ENCODE assay signal across 22 mouse cellular contexts in genomic region chr9:21027774-21028290, GRCm38 (mm10). TPM values are rescaled to one million over a fixed set of nuclear protein-coding genes. Genes with fewer than 3 reads are reported as not detected.
A peak's percentile ranks its signal among the peaks of the same experiment; 100 is the strongest.
DNase-seq lines count a peak whose midpoint lies in the region; ATAC-seq and TF ChIP-seq lines count a peak whose summit lies in the region.
"Had no signal": no experiment of that assay in that cellular context is flagged by ENCODE, and none has a peak within 500 bp of the region (broad histone marks: within the 10 kb centered on the region; RNA-seq: fewer than 3 reads in every experiment).

No protein-coding gene starts in this region.

- peak overlapping the region; percentile 86 for H3K27ac ChIP-seq in liver, embryonic 11.5 days (ENCODE audit: low read depth, low read length)
- H3K27ac ChIP-seq in CH12.LX (ENCODE audit: insufficient read depth, low read depth), result no peak overlapping the region
- peak overlapping the region; percentile 31; the same call in 1 of the 2 replicates for H3K27ac ChIP-seq in ES-E14 (ENCODE audit: insufficient read depth, low read depth, low read length, poor library complexity, severe bottlenecking)
- peak overlapping the region; percentile 99 for H3K27ac ChIP-seq in liver, embryonic 15.5 days (replicated peaks)
- H3K27ac ChIP-seq in layer of hippocampus, adult 2 months, result no peak overlapping the region
- H3K27ac ChIP-seq: forebrain, embryonic 12.5 days; limb, embryonic 13.5 days; midbrain, embryonic 10.5 days had no signal

- peaks cover 39% of the 10 kb centered on the region for H3K4me1 ChIP-seq in liver, embryonic 11.5 days (replicated peaks; ENCODE audit: control insufficient read depth, insufficient read depth, low read length)
- peaks cover 9 to 47% of the 10 kb centered on the region in 2 experiments for H3K4me1 ChIP-seq in CH12.LX (ENCODE audit: control insufficient read depth in 1 of 2, insufficient read depth in 2 of 2)
- H3K4me1 ChIP-seq in ES-E14 (ENCODE audit: control insufficient read depth in 2 of 2, insufficient read depth in 2 of 2, low read length in 2 of 2, poor library complexity in 1 of 2), result peaks cover 9 to 39% of the 10 kb centered on the region in 2 experiments; a peak in 3 of 4 replicates
- peaks cover 71% of the 10 kb centered on the region for H3K4me1 ChIP-seq in liver, embryonic 15.5 days (replicated peaks)

- H3K9me3 ChIP-seq in liver, embryonic 11.5 days (ENCODE audit: control insufficient read depth, low read length), result no peaks in the 10 kb centered on the region
- H3K9me3 ChIP-seq in CH12.LX (replicated peaks; ENCODE audit: low read length) (no peaks in the 10 kb centered on the region), ES-E14 (ENCODE audit: control insufficient read depth, insufficient read depth, low read depth, low read length) (no peaks in the 10 kb centered on the region)
- no peaks in the 10 kb centered on the region for H3K9me3 ChIP-seq in liver, embryonic 15.5 days (replicated peaks)
- H3K9me3 ChIP-seq: forebrain, embryonic 12.5 days; limb, embryonic 13.5 days; midbrain, embryonic 10.5 days had no signal

- no peak for TF ChIP-seq POLR2A in CH12.LX (IDR thresholded peaks at IDR 0.05; ENCODE audit: low read depth, low read length)

- H3K27me3 ChIP-seq in liver, embryonic 11.5 days (replicated peaks; ENCODE audit: control insufficient read depth, insufficient read depth, low read length), result peaks cover 14% of the 10 kb centered on the region
- no peaks in the 10 kb centered on the region for H3K27me3 ChIP-seq in CH12.LX (replicated peaks)
- H3K27me3 ChIP-seq in liver, embryonic 15.5 days, result peaks cover 14% of the 10 kb centered on the region

- no peak for TF ChIP-seq RAD21 in CH12.LX (IDR thresholded peaks at IDR 0.05; ENCODE audit: low read depth, low read length)

- no peak overlapping the region for H3K4me3 ChIP-seq in liver, embryonic 11.5 days (ENCODE audit: low read depth, low read length)
- no peak overlapping the region for H3K4me3 ChIP-seq in CH12.LX (replicated peaks in 1 of 3; ENCODE audit: low read depth in 2 of 3, low read length in 2 of 3, poor library complexity in 1 of 3)
- no peak overlapping the region for H3K4me3 ChIP-seq in ES-E14 (ENCODE audit: insufficient read depth in 1 of 2, low read depth in 1 of 2, low read length in 2 of 2, poor library complexity in 1 of 2, severe bottlenecking in 1 of 2)
- no peak overlapping the region for H3K4me3 ChIP-seq in liver, embryonic 15.5 days (replicated peaks)
- H3K4me3 ChIP-seq in layer of hippocampus, adult 2 months, result no peak overlapping the region
- H3K4me3 ChIP-seq: forebrain, embryonic 12.5 days; limb, embryonic 13.5 days; midbrain, embryonic 10.5 days had no signal

- peak overlapping the region; percentile 13; the same call in 1 of the 2 replicates for H3K9ac ChIP-seq in liver, embryonic 11.5 days (ENCODE audit: low read depth, low read length)
- H3K9ac ChIP-seq in CH12.LX (ENCODE audit: insufficient read depth, low read depth) (no peak overlapping the region), ES-E14 (ENCODE audit: insufficient read depth, low read depth, low read length, poor library complexity, severe bottlenecking) (no peak overlapping the region)
- peak overlapping the region; percentile 86; the same call in 1 of the 2 replicates for H3K9ac ChIP-seq in liver, embryonic 15.5 days
- H3K9ac ChIP-seq: forebrain, embryonic 12.5 days; limb, embryonic 13.5 days had no signal

- 61% methylated on average over 8 of the region's 8 CpGs for WGBS in liver, embryonic 11.5 days
- 67% methylated on average over 8 of the region's 8 CpGs for WGBS in liver, embryonic 15.5 days (ENCODE audit: insufficient replicate concordance)

- H3K36me3 ChIP-seq in liver, embryonic 11.5 days (ENCODE audit: control insufficient read depth, insufficient read depth, low read length), result no peaks in the 10 kb centered on the region
- H3K36me3 ChIP-seq in CH12.LX (replicated peaks in 1 of 2; ENCODE audit: control insufficient read depth in 1 of 2, insufficient read depth in 1 of 2, low read length in 1 of 2), result peaks cover 44 to 56% of the 10 kb centered on the region in 2 experiments
- peaks cover 28% of the 10 kb centered on the region for H3K36me3 ChIP-seq in ES-E14 (ENCODE audit: control insufficient read depth, insufficient read depth, low read length, poor library complexity, severe bottlenecking)
- peaks cover 11% of the 10 kb centered on the region for H3K36me3 ChIP-seq in liver, embryonic 15.5 days (replicated peaks)
- H3K36me3 ChIP-seq: forebrain, embryonic 12.5 days; limb, embryonic 13.5 days; midbrain, embryonic 10.5 days had no signal

- in situ Hi-C loops in CH12.LX (cut with MboI; ENCODE audit: low pct_ligation_motif_present, low pct_unique_long_range_greater_than_20kb, low sequenced_read_pairs) (loop anchor here (5.0 kb wide), 1 partner anchor 44 kb away; the partner anchor contains the start of genes Fdx1l and Gm49373), ES-E14 (cut with MboI; ENCODE audit: low sequenced_read_pairs in 2 of 2, unreplicated experiment in 2 of 2) (no loop called here)

- TF ChIP-seq CTCF in CH12.LX (conservative IDR thresholded peaks at IDR 0.05 in 1 of 2, IDR thresholded peaks at IDR 0.05 in 1 of 2; ENCODE audit: low read depth in 2 of 2, low read length in 2 of 2), result no peak
- no peak for TF ChIP-seq CTCF in layer of hippocampus, adult 2 months (conservative IDR thresholded peaks at IDR 0.05)

- dilution Hi-C loops in CH12.LX (cut with MboI; ENCODE audit: extremely low pct_ligation_motif_present, extremely low pct_unique_long_range_greater_than_20kb, low sequenced_read_pairs), result no loop called here

- ATAC-seq in liver, embryonic 11.5 days (replicated peaks; ENCODE audit: low FRiP score), result no peak
- ATAC-seq in liver, embryonic 15.5 days (ENCODE audit: insufficient read depth), result no peak
- ATAC-seq: activated CD4-positive, CD25-positive, alpha-beta regulatory T cell, adult 4 months; hindbrain, embryonic 16.5 days; intestine, postnatal 0 days had no signal

- no peak for DNase-seq in liver, embryonic 11.5 days (ENCODE audit: low spot score)
- no peak for DNase-seq in liver
- DNase-seq in CH12.LX (ENCODE audit: extremely low read depth), result no peak
- no peak for DNase-seq in ES-E14 (ENCODE audit: low read depth, low spot score)
- no peak for DNase-seq in gastrocnemius, postnatal 25 days
- no peak for DNase-seq in yolk sac, embryonic 10.5 days (ENCODE audit: low spot score)
- DNase-seq in layer of hippocampus, adult 2 months (ENCODE audit: low spot score in 2 of 2), result no peak
- DNase-seq: adrenal gland, postnatal 25 days; cerebellum, adult 9-10 months; lung, postnatal 14 days; thymus, postnatal 14 days had no signal

- H3K79me2 ChIP-seq in CH12.LX (replicated peaks; ENCODE audit: control insufficient read depth, extremely low read depth, insufficient read depth, poor library complexity, severe bottlenecking), result peaks cover 23% of the 10 kb centered on the region

- H3K4me2 ChIP-seq in liver, embryonic 11.5 days, result no peak overlapping the region
- H3K4me2 ChIP-seq in CH12.LX (ENCODE audit: insufficient read depth, low read depth, poor library complexity, severe bottlenecking), result no peak overlapping the region
- peak overlapping the region; percentile 100; the same call in 1 of the 2 replicates for H3K4me2 ChIP-seq in liver, embryonic 15.5 days
- H3K4me2 ChIP-seq: forebrain, embryonic 12.5 days; heart, embryonic 11.5 days; limb, embryonic 13.5 days had no signal

- no peak for TF ChIP-seq EP300 in CH12.LX (IDR thresholded peaks at IDR 0.05; ENCODE audit: low read length)

RNA-seq across cellular contexts. Expression of gene Icam4, which starts 1.3 kb away (rescaled TPM):
- 146 and 147 TPM in 2 replicates for polyA plus RNA-seq in liver, embryonic 11.5 days (2014; fragmentation: Nextera tagmentation; extraction: Ambion mirVana)
- total RNA-seq in CH12.LX (2012; rRNA removed), result 2.9 and 3.1 TPM in 2 replicates
- 1.1 and 1.2 TPM in 2 replicates for total RNA-seq in CH12.LX (2014; rRNA removed)
- polyA plus RNA-seq in CH12.LX (2012; ENCODE audit: insufficient read length, low read depth), result 0.72 and 0.96 TPM in 2 replicates
- 1.5 and 3.1 TPM in 2 replicates for total RNA-seq in ES-E14 (2012; rRNA removed)
- polyA plus RNA-seq in liver, embryonic 15.5 days (2015; fragmentation: Nextera tagmentation; extraction: Ambion mirVana), result 195 and 201 TPM in 2 replicates
- 1 to 10 TPM; 1.0 to 1.6 TPM for total RNA-seq in gastrocnemius, postnatal 25 days (2021)
- total RNA-seq in layer of hippocampus, adult 2 months (2021), result under 1 TPM; 0.83 to 0.84 TPM
- total RNA-seq: gastrocnemius, postnatal 4 days had no signal

RNA-seq across cellular contexts. Expression of gene Icam5, which starts 4.0 kb away (rescaled TPM):
- 0.37 and 0.44 TPM in 2 replicates for polyA plus RNA-seq in liver, embryonic 11.5 days (2014; fragmentation: Nextera tagmentation; extraction: Ambion mirVana)
- total RNA-seq in CH12.LX (2012; rRNA removed), result 4.9 TPM in 2 replicates
- 0.89 and 1.0 TPM in 2 replicates for total RNA-seq in CH12.LX (2014; rRNA removed)
- polyA plus RNA-seq in CH12.LX (2012; ENCODE audit: insufficient read length, low read depth), result 1.6 and 1.7 TPM in 2 replicates
- 1.4 and 1.8 TPM in 2 replicates for total RNA-seq in ES-E14 (2012; rRNA removed)
- 0.25 and 0.43 TPM in 2 replicates for polyA plus RNA-seq in liver, embryonic 15.5 days (2015; fragmentation: Nextera tagmentation; extraction: Ambion mirVana)
- total RNA-seq in gastrocnemius, postnatal 25 days (2021), result not detected
- 100 to 1,000 TPM; 363 to 382 TPM for total RNA-seq in layer of hippocampus, adult 2 months (2021)
- total RNA-seq: heart, postnatal 25 days had no signal
- polyA plus RNA-seq: activated CD4-positive, CD25-positive, alpha-beta regulatory T cell, adult 4 months; heart, embryonic 11.5 days; midbrain, embryonic 10.5 days had no signal

RNA-seq across cellular contexts. Expression of gene Icam1, which starts 12.0 kb away (rescaled TPM):
- polyA plus RNA-seq in liver, embryonic 11.5 days (2014; fragmentation: Nextera tagmentation; extraction: Ambion mirVana), result 12.2 and 13.0 TPM in 2 replicates
- total RNA-seq in CH12.LX (2012; rRNA removed), result 128 and 202 TPM in 2 replicates
- 101 and 102 TPM in 2 replicates for total RNA-seq in CH12.LX (2014; rRNA removed)
- 64.2 and 70.6 TPM in 2 replicates for polyA plus RNA-seq in CH12.LX (2012; ENCODE audit: insufficient read length, low read depth)
- total RNA-seq in ES-E14 (2012; rRNA removed), result 153 and 310 TPM in 2 replicates
- polyA plus RNA-seq in liver, embryonic 15.5 days (2015; fragmentation: Nextera tagmentation; extraction: Ambion mirVana), result 10.2 and 11.3 TPM in 2 replicates
- total RNA-seq in gastrocnemius, postnatal 25 days (2021), result 1 to 10 TPM; 1.6 to 3.0 TPM
- total RNA-seq in layer of hippocampus, adult 2 months (2021), result 1 to 10 TPM; 2.6 to 2.8 TPM

RNA-seq across cellular contexts. Expression of gene Mrpl4, which starts 25.3 kb away (rescaled TPM):
- 138 and 145 TPM in 2 replicates for polyA plus RNA-seq in liver, embryonic 11.5 days (2014; fragmentation: Nextera tagmentation; extraction: Ambion mirVana)
- total RNA-seq in CH12.LX (2012; rRNA removed) (98.7 and 103 TPM in 2 replicates), CH12.LX (2014; rRNA removed) (42.1 and 43.9 TPM in 2 replicates), ES-E14 (2012; rRNA removed) (80.8 and 89.5 TPM in 2 replicates)
- 83.6 and 94.8 TPM in 2 replicates for polyA plus RNA-seq in CH12.LX (2012; ENCODE audit: insufficient read length, low read depth)
- polyA plus RNA-seq in liver, embryonic 15.5 days (2015; fragmentation: Nextera tagmentation; extraction: Ambion mirVana), result 62.1 and 66.9 TPM in 2 replicates
- total RNA-seq in gastrocnemius, postnatal 25 days (2021), result 10 to 100 TPM; 61.9 to 62.8 TPM
- total RNA-seq in layer of hippocampus, adult 2 months (2021), result 10 to 100 TPM; 63.8 to 64.6 TPM

RNA-seq across cellular contexts. Expression of gene Zglp1, which starts 39.1 kb away (rescaled TPM):
- 0.67 and 1.4 TPM in 2 replicates for polyA plus RNA-seq in liver, embryonic 11.5 days (2014; fragmentation: Nextera tagmentation; extraction: Ambion mirVana)
- total RNA-seq in CH12.LX (2012; rRNA removed) (1.1 TPM in 1 of 2 replicates, not detected in the other), CH12.LX (2014; rRNA removed) (1.3 TPM in 1 of 2 replicates, not detected in the other), ES-E14 (2012; rRNA removed) (1.3 and 2.0 TPM in 2 replicates)
- 0.87 and 0.98 TPM in 2 replicates for polyA plus RNA-seq in CH12.LX (2012; ENCODE audit: insufficient read length, low read depth)
- 0.63 TPM in 1 of 2 replicates, not detected in the other for polyA plus RNA-seq in liver, embryonic 15.5 days (2015; fragmentation: Nextera tagmentation; extraction: Ambion mirVana)
- not detected for total RNA-seq in gastrocnemius, postnatal 25 days (2021)
- under 1 TPM in 1 of 2 experiments, not detected in 1; 0.71 TPM for total RNA-seq in layer of hippocampus, adult 2 months (2021)
- total RNA-seq: adrenal gland, postnatal 25 days; gastrocnemius, postnatal 4 days; heart, postnatal 25 days; layer of hippocampus, adult 18-20 months had no signal
- polyA plus RNA-seq: intestine, postnatal 0 days had no signal

Comparison
In these comparisons a context has a peak if more than half of its experiments do, and no peak if none do; other contexts are left out.
1. H3K27ac ChIP-seq: peak in liver, embryonic 11.5 days (single experiment), ES-E14 (single experiment) and liver, embryonic 15.5 days (single experiment); none in CH12.LX (single experiment) and layer of hippocampus, adult 2 months (single experiment).
2. H3K9ac ChIP-seq: peak in liver, embryonic 11.5 days (single experiment) and liver, embryonic 15.5 days (single experiment); none in CH12.LX (single experiment) and ES-E14 (single experiment).
3. RNA of gene Icam5, which starts 4.0 kb away (total RNA-seq): 363 to 382 TPM in layer of hippocampus, adult 2 months; 0.89 to 4.9 TPM in CH12.LX, 1.4 to 1.8 TPM in ES-E14 and not detected in gastrocnemius, postnatal 25 days; every median in the first group is over 10 times any median in the second.
4. RNA of gene Icam1, which starts 12.0 kb away (total RNA-seq): 101 to 202 TPM in CH12.LX and 153 to 310 TPM in ES-E14; 1.6 to 3.0 TPM in gastrocnemius, postnatal 25 days and 2.6 to 2.8 TPM in layer of hippocampus, adult 2 months; every median in the first group is over 10 times any median in the second.